Mouse (Mus musculus) forebrain, embryonic 13.5 days (tissue): ENCODE measurements around the gene Sv2c. TPM values are rescaled to one million over a fixed set of nuclear protein-coding genes. Genes with fewer than 3 reads are reported as not detected.

Experiments used
- ATAC-seq: fragments of 200-750 bp; cut with Nextera tagmentation; 2 replicates; pipeline ENCODE4 v1.8.0; 2017
- H3K27ac ChIP-seq: fragments of 300-500 bp; sonication (generic); 2 replicates; pipeline ENCODE4 v1.5.1; 2015; ENCODE audit warnings: inconsistent platforms, mild to moderate bottlenecking, moderate library complexity
- H3K27me3 ChIP-seq: fragments of 300-500 bp; sonication (generic); 2 replicates; pipeline ENCODE4 v1.6.1; 2015; ENCODE audit warnings: mild to moderate bottlenecking, inconsistent platforms
- H3K36me3 ChIP-seq: fragments of 300-500 bp; sonication (generic); 2 replicates; pipeline ENCODE4 v1.6.1; 2015; ENCODE audit warnings: mild to moderate bottlenecking, inconsistent platforms; ENCODE audit not compliant: poor library complexity, severe bottlenecking
- H3K4me1 ChIP-seq: fragments of 300-500 bp; sonication (generic); 2 replicates; pipeline ENCODE4 v1.6.1; 2015; ENCODE audit warnings: inconsistent platforms
- H3K4me2 ChIP-seq: fragments of 300-500 bp; sonication (generic); 2 replicates; pipeline ENCODE4 v1.6.1; 2015; ENCODE audit warnings: inconsistent platforms, mild to moderate bottlenecking, moderate library complexity
- H3K4me3 ChIP-seq: fragments of 300-500 bp; sonication (generic); 2 replicates; pipeline ENCODE4 v1.5.1; 2015; ENCODE audit warnings: mild to moderate bottlenecking, inconsistent platforms
- H3K9ac ChIP-seq: fragments of 300-500 bp; sonication (generic); 2 replicates; pipeline ENCODE4 v1.6.1; 2015; ENCODE audit warnings: mild to moderate bottlenecking, inconsistent platforms
- H3K9me3 ChIP-seq: fragments of 300-500 bp; sonication (generic); replicated peaks from 2 replicates; pipeline ENCODE4 v1.6.1; 2016; ENCODE audit warnings: inconsistent platforms
- WGBS: fragments of 180-500 bp; shearing (Covaris S2); methylation state at CpG from one replicate; pipeline ENCODE4 v1.1.7; 2015; 5-methylcytosine and 5-hydroxymethylcytosine counted together
- polyA plus RNA-seq: library from polyadenylated mRNA; unstranded; fragments of >200 nt; fragmentation: Nextera tagmentation; extraction: Ambion mirVana; gene quantifications from 2 replicates; pipeline ENCODE4 v1.2.1, GENCODE M21; 2015

Sv2c gene
- polyA plus RNA-seq, 1 experiment from 2014 or later, result 1.2 TPM

DNA sequence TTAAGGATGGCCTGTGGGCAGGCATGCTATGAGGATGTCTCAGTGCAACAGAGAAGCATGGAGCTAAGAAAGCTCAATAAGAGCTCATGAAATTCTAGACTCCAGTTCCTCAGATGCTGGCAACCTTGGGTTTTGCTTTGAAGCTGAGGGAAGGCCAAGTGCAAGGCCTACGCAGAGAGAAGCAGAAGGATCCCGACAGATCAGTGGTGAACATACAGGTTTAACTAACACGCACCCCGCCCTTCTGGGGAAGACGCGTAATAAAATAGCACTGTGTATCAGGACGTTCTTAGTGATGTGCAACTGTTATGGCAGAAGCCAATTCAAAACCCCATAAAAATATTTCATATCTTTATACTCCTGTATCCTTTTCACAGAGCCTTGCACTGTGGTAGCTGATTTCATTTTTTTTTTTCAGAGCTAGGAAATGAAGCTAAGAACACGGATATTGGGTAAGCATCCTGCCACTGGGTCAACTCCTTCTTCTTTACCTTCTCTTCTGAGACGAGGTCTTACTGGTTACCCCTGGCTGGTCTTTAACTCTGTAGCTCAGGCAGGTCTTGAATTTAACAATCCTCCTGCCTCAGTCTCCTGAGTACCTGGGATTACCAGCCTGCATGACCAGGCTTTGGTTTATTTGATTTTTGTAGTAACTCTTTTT is 213.6 kb downstream of the Sv2c start:
- no peak overlapping the region for H3K4me3 ChIP-seq
- H3K4me1 ChIP-seq, result no peaks in the 10 kb centered on the region
- ATAC-seq, result no peak
- WGBS, result 92% methylated on average over 9 of the region's 9 CpGs
- no peaks in the 10 kb centered on the region for H3K27me3 ChIP-seq
- no peaks in the 10 kb centered on the region for H3K36me3 ChIP-seq
- 0 out of 2 replicates have a peak, but pooled peaks cover 5% of the 10 kb centered on the region for H3K9me3 ChIP-seq
- H3K9ac ChIP-seq, result no peak overlapping the region
- no peak overlapping the region for H3K27ac ChIP-seq
- H3K4me2 ChIP-seq, result no peak overlapping the region

DNA sequence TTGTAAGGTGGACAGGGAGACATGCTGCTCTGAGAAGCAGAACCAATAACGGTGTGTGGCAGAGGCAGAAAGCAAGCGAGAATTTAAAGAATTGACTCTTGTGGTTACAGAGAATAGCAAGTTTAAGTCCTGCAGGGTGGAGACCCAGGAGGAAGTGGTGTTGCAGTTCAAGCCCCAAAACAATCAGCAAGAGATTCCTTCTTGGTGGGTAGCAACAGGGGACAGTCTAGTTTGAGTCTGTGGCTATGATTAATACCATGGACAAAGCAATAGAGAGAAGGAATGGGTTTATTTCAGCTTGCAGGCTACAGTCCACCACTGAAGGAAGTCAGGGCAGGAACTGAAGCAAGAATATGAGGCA is 219.4 kb downstream of the Sv2c start:
- Histone ChIP-seq H3K9ac (no peak overlapping the region), H3K4me1 (0 out of 2 replicates have a peak, but pooled peaks cover 8% of the 10 kb centered on the region), H3K27me3 (no peaks in the 10 kb centered on the region), H3K27ac (no peak overlapping the region), H3K4me3 (no peak overlapping the region), H3K4me2 (no peak overlapping the region), H3K36me3 (no peaks in the 10 kb centered on the region), H3K9me3 (no peaks in the 10 kb centered on the region)
- 79% methylated on average over 2 of the region's 2 CpGs for WGBS
- no peak for ATAC-seq

DNA sequence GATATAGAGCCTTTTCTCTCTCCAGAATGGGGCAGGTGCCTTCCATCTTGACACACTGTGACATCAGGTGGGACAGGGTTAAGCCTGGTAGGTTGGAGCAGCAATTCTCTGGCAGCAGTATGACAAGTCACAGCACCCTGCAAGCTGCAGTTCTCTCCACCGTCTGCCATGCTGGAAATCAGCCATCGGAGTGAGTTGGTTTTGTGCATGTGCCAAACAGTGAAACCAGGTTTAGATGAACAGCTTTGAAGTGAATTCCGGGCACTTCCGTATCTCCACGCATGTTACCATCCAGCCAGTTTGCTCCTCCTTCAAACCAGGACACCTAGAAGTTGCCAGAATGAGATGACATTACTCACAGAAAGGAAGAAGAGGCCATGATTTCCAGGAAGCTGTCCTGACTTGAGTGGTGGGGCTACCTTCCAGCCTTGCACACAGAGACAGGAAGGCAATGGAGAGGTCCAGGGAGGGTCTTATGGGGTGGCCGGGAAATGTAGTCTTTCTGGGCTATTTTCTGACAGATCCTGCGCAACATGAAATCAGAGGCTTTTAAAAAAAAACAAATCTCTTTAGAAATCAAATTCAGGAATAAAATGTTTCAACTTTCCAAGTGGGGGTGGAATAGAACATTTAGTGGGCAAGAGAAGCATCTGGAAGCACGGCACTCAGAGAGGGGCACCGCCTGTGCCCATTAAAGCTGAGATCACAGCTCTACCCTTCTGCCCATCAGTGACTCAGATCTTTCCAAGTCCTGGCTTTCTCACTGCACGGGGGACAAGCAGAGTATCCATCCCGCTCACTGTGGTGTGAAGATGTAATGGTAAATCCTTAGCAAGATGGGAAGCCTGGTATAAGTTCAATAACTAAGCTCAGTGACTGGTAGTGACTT is 220.0 kb downstream of the Sv2c start:
- H3K27ac ChIP-seq, result peak overlapping the region; percentile 35; the same call in 1 of the 2 replicates
- 80% methylated on average over 11 of the region's 11 CpGs for WGBS

DNA sequence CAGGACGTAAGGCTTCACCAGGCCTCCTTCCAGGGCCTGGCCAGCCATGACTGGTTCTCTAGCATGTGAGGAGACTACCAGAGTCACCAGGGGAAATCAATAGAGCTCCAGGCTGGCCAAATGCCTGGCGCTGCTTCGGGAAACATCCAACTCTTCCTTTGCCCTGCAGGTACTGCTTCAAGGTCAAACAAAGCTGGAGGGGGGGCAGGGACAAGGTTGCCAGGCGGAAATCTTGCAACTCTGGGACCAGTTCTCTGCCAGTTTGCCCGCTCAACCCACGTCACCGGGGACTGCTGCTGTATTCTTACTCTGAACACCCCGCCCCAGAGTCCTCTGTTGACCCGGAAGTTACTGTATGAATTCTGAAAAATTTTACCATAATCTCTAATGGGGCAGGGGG is 222.1 kb downstream of the Sv2c start:
- Histone ChIP-seq H3K9me3 (no peaks in the 10 kb centered on the region), H3K36me3 (no peaks in the 10 kb centered on the region), H3K27ac (no peak overlapping the region), H3K27me3 (no peaks in the 10 kb centered on the region), H3K4me3 (no peak overlapping the region), H3K4me2 (no peak overlapping the region), H3K4me1 (0 out of 2 replicates have a peak, but pooled peaks cover 8% of the 10 kb centered on the region), H3K9ac (no peak overlapping the region)
- 85% methylated on average over 9 of the region's 9 CpGs for WGBS
- no peak for ATAC-seq

More for the DNA sequence above, 220.0 kb downstream of the Sv2c start:
- Histone ChIP-seq H3K4me2 (no peak overlapping the region), H3K36me3 (no peaks in the 10 kb centered on the region), H3K4me3 (no peak overlapping the region), H3K27me3 (no peaks in the 10 kb centered on the region), H3K9ac (no peak overlapping the region), H3K4me1 (0 out of 2 replicates have a peak, but pooled peaks cover 8% of the 10 kb centered on the region), H3K9me3 (no peaks in the 10 kb centered on the region)
- peak; percentile 71 for ATAC-seq

DNA sequence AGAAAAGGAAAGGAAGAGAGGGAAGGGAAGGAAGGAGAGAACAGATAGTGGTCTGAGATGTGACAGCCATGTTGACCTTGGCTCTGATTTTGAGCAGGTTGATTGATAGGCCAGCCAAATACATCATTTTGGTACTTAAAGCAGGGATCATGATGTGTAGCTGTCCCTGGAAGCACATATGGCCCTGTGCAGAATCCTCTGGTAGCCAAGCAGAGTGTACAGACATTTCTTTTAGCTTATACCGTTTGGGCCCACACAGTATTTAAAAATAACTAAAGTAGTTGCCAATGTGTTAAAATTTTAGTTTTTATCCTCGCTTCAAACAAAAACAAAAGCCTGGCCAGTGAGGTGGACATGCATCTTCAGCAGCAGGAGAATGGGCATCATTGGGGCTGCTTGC is 223.1 kb downstream of the Sv2c start:
- Histone ChIP-seq H3K4me2 (no peak overlapping the region), H3K27me3 (no peaks in the 10 kb centered on the region), H3K4me3 (no peak overlapping the region), H3K36me3 (no peaks in the 10 kb centered on the region), H3K4me1 (0 out of 2 replicates have a peak, but pooled peaks cover 8% of the 10 kb centered on the region), H3K27ac (no peak overlapping the region), H3K9me3 (no peaks in the 10 kb centered on the region), H3K9ac (no peak overlapping the region)
- no peak for ATAC-seq
- 75% methylated on average over 2 of the region's 2 CpGs for WGBS

Other genes starting within 250 kb of the Sv2c start
- gene Iqgap2, start 240.7 kb downstream of the Sv2c start, polyA plus RNA-seq, result 9.1 and 9.9 TPM in 2 replicates
- gene Gm20075, start 51.2 kb downstream of the Sv2c start, polyA plus RNA-seq, result 37.8 and 41.2 TPM in 2 replicates
- gene Gm17190, start 50.5 kb downstream of the Sv2c start, polyA plus RNA-seq, result not detected in 2 replicates